Mouse (Mus musculus): ENCODE results near the gene Pgm5.
"Not testable (repeated sequence)": the region's sequence is repeated elsewhere in the genome, so short reads cannot be mapped to it uniquely, and the experiment has no call there.

Gene Pgm5

DNA sequence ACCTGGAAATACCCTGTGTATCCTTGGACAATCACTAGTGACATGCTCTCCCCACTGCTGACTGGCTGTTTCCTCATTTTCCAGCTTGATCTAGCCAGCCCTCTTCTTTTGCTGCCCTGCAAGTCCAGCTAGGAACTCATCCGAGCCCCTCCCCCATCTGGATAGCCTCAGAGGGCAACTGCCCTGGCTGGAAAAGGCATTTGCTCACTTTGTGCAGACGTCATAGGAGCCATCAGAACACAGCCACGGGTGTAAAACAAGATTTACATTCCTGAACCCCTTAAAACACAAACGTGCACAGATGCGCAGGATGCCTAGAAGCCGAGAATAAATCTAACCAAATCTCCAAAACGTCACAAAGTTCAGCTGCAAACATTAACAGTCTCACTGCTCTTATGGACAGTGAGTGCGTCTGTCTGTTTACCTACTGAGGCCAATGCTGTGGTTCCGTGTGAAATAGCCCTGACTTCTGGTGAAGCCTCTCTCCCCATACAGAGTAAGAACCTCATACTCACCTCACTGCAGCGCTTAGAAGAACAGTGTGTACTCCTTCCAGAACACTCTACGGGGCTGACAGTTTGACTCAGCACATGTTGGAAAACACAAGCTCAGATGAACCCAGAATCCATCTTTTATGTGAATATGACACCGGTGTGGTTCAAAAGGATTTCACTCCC lies 99.0 kb downstream of the Pgm5 start:
- no peak for DNase-seq

DNA sequence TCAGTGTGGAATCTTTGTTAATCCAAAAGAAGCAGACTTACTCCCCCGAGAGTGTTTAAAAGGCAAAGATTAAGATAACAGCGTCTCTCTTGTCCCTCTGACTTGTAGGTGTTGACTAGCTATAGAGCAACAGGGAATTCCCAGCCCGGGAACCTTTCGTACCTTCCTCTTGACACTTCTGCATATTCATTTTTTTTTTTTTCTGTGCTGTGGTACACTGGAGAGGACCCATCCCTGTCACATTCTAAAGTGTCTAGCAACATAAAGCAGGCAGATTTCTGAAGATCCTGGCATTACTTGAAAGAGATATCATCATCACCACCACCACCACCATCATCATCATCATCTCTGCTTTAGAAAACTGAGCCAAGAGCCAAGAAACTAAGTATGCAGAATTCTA lies 105.0 kb downstream of the Pgm5 start:
- DNase-seq: no peak

DNA sequence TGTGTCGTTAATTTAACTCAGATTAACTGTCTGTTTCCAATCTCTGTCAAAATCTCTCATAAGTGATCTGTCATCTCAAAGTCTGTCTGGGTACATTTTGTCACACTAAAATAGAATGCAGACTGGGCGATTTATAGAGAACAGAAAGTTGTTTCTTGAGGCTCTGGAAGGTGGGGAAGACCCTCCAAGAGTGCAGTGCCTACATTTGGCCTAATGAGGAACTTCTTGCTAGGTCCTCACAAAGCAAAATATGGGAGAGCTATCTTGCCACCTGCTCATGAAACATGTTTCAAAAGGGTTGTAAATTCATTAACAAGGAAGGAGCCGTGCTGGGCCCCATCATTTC lies 107.2 kb downstream of the Pgm5 start:
- no peak for DNase-seq

DNA sequence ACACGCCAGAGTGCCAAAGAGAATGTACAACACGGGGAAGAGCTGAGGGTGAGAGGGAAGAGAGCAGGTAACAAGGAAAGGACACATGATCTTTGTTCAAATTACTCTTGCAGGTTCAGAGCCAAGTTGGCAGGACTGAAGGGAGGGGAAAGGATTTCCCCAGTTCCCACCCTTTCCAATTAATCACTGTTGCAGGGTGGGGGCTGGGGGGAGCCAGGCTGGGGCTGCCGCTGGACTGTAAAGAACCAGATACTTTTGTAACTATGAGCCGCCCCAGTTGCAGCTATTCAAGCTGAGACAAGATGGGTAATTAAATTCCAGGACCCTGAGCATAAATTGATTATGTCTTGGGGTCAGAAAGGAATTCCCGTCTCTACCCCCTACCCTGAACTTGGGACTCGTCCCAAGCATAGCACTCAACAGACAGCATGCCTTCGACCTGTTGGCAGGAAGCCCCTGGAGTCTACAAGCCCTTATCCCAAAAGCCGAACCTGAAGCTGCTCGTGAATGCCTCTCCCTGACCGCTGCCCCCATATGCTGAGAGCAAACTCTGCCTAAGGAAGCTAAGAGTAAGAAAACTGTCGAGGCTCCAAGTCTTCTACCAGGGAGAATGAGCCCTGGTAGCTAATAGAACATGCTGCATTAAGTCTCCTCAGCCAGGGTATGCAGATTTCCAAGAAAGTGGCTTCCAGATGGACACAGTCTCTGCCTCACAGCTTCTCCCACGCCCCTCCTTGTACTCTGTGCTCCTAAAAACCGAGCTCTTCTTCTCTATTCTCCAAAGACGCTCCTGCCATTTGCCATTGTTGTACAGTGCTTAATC lies 107.8 kb downstream of the Pgm5 start:
- peak; percentile 68 for DNase-seq

DNA sequence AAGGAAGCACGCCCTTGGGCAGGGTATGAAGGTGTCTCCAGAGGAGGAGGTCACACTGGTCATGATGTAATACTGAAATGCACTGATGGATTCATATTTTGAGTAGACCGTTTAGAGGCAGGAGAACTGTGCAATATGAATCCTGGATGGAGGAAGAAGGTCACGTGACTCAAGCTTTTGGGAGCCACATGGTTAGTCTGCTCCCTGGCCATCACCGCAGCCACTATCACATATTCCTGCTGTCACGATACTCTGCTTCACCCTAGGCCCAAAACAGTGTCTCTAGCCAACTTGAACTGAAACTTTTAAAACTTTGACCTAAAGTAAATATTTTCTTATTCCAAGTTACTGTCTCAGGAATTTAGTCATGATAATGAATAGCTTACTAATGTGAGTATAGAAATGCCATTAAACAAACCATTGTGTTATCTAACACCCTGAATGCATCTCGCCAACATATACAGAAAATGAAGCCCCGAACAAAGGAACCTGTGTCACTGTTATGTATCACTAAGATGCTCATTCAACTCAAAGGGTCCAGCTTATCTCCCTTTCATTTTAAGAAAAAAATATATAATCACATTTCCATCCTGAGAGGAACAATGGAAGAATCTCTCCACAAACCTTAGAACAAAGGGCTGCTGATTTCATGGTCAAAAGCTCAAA lies 108.6 kb downstream of the Pgm5 start:
- no peak for DNase-seq

DNA sequence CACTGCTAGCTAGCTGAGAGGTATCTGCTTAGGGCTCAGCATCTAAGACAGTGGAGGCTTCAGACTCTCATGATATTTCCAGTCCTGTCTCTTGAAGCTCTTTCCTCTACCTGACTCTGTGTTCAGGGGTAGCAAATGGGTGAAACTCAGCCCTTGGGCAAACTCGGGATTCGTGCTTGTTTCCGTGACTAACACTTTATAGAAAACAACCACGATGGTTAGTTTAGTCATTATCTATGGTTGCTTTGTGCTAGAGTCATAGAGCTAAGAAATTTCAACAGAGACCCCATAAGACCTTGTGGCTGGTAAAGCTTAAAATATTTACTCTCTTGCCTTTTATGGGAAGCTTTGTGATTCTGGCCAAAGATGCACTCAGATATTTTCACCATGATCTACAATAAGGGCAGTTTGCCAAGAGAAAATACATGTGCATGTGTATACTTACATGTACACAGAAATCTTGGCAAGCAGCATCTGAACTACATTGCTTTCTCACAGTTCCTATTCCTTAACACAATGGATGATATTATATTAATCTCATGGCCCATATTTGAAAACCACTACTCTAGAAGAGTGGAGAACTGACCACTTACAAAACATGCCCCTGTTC lies 115.3 kb downstream of the Pgm5 start:
- DNase-seq: no peak

DNA sequence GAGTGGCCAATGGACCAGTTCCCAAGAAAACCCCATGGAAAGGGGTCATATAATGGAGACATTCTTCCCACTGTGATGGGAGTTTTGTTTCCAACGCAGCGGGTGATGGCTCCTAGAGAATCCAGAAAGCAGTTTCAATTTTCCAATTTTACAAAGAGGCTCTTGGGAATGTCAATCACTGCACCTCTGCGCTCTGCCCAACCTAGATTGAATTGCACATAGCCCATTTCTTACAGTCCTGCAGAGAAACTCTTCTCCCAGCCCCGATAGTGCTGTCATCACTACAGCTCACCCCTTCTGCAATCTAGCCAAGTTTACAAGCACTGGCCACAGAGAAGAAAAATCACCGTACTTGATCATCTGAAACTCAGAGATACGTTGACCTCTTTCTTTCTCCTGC lies 119.0 kb downstream of the Pgm5 start:
- no peak for DNase-seq

DNA sequence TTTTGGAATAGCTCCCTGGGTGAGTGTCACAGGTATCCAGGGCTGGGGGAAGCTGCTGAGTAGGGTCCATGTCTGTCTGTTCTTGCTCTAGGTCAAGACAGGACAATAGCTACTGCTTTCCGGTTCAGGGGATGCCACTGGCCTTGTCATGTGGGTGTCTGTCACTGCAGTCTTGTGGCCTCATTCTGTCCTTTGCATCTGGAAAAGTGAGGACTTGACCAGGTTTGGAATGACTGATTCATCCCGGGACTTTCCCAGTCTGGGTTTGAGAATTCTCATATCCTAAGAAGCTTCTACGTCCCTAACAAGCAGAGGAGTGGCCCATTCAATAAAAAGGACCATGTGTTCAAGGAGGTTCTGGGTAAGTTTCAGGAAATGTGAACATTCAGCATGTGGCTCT lies 122.9 kb downstream of the Pgm5 start:
- no peak for DNase-seq

DNA sequence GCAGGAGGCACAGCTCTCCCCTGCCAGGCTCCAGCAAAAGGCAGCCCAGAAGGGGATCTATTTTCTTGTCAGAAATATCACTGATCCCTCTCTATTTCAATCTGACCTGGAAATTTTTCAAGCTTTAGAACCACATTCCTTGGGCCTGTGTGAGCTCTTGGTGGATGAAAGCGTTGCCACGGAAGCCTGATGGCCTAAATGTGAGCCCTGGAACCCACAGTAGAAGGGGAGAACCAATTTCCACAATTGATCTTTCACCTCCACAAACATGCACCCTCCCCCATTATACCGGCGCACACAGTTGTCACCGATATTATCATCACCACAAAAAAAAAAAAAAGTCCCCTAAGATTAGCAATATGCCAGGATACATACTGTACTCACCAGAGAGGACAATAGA lies 123.6 kb downstream of the Pgm5 start:
- DNase-seq: no peak

DNA sequence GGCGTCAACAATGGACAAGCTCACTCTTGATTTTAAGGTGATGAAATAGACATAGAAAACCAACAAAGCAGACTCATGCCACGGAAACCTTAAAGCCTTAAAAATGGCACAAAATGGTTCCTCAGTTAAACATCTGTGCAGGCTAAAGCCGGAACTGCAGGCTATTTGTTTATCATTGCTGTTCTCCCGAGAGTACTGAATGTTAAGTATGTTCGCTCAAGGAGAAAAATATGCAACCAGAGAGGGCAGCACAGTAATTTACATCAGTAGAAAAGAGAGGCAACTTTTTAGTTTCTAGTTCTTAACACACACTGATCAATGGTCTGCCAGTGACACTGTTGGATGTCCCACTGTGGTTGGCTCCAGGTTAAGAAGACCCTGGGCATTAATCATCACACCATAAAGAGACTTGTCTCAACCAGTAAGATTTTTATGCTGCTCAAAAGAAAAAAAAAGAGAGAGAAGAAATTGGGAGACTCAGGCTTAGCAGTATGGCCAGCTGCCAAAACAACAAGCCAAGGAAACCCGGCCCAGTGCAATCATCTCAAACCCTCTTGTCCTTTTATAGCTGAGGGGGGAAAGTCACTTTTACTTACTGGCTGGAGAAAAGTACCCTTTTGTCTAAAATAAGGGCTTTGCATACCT lies 126.0 kb downstream of the Pgm5 start:
- DNase-seq: no peak

DNA sequence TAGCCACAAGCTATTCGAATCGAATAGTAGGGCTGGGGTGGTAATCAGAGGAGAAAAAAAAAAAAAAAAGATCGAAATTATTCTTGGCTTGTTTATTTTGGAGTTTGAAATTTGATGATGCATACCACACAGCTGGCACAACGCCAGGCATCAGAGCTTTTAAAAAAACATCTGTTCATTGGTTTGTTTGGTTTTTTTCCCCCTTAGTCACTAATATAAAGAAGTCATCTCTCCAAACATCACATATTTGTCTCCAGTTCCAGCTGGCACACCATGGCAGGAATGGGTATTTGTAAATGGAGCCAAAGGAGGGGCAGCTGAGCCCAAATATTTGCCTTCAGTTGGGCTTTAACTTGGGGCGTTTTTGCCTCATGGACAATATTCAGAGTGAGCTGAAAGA lies 131.0 kb downstream of the Pgm5 start:
- DNase-seq: no peak

DNA sequence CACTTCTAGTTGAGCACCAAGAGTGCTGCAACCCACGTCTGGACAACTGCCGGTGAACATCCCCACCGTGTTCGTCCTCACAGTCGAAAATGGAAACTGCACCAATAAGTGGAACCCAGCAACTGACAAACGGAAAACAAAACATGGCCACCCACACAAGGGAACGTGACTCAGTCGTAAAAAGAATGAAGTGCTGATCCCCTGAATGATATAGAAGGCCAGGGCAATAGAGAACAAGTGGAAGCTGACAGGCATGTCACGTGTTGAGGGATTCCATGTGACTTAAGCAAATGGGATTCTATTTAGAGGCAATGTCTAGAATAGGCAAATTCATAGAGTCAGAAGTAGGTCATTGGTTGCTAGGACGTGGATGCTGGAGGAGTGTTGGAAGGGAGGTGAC lies 137.3 kb downstream of the Pgm5 start:
- DNase-seq: no peak

DNA sequence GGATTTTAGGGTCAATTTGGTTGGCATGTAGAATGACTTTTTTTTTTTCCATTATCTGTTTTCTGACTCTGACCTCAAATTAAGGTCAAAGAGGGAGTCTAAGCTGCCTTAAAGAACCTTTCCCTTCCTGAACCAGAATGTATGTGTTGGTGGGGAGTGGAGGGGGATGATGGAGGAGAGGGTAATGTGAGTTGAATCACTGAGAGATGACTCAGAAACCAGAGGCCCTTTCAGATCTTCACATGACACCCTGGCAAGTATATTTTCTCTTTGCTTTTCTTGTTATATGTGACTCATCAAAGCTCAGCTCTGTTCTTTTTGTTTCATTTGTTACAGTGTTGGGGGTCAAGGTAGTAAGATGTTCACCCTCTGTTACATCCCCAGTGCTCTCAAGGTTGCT lies 141.2 kb downstream of the Pgm5 start:
- DNase-seq: no peak

DNA sequence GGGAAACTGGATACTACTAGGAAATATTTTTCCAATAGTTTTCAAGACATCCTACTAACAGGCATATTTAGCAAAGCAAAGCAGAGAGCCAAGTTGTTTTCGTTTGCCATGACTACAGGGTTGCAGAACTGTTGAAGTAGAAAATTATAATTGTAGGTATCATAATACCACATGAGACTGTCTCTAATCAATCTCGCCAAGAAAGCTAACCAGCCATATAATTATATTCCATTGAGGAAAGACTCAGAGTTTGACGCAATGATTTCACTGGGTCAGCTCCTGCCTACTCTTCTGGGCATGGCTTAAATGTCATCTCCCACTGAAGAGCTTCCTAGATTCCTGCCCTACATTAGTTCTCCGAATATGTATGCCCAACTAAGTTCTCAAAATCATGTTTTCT lies 142.2 kb downstream of the Pgm5 start:
- DNase-seq: no peak

DNA sequence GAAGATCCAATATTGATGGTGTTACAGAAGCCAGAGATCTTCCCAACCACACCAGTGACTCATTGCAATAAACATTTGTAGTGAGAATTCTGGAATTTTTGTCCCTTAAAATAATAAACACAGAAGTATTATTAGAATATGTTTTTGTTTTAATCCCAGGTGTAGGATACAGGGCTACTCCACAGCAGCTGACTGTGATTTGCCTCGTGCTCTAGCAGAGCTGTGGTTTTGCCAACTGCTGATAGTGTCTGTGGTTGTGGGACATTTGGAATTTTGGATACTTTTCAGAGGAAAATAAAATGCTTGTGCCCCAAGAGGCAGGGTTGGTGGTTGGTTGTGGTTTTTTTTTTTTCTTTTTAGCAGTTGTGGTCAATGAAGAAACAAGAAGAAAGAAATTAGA lies 143.6 kb downstream of the Pgm5 start:
- no peak for DNase-seq

DNA sequence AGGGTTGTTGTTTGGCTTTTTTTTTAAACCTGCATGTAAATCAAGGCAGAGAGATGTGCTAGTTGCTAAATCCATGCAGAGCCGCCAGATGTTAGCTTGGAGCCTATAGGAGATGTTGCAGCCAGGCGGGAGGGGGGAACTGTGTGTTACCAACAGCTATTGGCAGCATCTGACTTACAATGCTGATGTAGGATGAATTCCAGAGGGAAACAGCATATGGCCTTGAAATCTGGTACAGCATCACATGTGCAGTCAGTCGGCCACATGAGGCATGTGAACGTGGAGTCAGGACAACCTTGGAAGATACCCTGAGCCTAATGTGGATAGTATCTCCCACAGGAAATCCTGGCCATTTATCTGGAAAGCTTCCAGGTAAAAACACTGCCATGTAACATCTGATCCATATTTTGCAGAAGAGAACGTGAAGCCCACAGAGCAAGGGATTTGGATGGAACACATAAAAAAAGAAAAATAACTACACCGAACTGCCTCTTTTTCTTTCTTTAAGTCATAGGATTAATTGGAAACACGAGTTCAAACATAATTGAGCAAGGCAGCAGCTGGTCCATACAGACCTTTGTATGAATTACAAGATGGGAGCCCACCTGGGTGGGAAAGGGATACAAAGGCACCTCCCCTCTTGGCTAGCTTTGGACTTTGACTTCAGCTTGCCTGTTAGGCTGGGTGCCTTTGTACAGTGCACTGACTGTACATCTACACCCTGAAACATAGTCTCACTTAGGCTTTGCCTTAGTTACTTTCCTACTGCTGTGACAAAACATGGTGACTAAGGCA lies 145.2 kb downstream of the Pgm5 start:
- DNase-seq: peak; percentile 78

DNA sequence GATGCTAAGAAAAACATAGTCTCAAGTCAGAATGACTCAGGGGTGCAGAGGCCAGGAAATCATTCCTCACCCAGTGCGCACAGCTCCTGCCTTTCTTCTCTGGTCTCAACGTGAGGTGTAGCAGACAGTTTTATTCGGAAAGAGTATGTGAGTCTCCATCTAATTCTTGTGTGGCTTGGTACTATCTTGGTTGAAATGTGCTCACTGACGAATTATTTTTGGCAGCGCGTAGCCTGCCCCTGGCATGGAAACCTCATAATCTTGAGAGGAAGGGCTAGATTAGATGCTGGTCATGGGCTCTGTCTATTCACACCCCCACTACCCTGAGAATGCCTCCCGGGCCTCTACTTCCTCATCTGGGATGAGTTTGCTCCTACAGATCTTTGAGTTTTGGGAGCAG lies 153.6 kb downstream of the Pgm5 start:
- no peak for DNase-seq

DNA sequence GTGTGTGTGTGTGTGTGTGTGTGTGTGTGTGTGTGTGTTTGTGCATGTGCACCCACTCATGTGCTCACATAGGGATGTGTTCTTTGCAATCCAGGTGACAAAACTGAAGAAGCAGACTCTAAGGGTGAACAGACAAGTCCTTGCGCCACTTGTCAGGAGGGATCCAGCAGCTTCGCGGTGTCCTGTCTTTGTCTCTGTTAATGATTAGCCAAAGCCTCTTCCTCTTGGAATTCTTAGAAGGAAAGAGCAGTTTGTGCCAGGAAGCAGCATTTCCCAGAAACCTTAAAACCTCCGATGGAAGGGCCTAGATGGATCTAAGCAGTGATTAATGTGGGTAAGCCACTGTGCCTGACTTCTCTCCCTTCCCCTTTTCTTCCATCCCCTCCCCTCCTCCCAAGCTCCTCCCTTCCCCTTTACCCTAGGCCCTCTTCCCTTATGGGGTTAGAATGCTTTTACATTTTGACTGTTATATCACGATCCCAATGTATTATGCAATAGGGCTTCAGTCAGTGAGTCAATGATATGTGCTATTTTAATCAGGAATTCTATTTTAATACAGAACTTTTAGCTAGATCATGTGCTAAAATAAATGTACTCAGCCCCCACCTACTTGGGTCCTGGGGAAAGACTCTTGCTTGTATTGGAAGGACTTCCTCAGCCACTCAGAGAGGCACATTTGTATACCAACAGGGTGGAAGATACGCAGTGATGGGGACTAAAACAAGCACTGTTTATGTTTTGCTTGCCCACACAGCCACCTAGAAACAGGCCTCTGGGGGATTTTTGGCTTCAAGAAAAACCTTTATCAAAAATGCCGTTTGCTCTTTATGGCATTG lies 154.4 kb downstream of the Pgm5 start:
- no peak for DNase-seq

DNA sequence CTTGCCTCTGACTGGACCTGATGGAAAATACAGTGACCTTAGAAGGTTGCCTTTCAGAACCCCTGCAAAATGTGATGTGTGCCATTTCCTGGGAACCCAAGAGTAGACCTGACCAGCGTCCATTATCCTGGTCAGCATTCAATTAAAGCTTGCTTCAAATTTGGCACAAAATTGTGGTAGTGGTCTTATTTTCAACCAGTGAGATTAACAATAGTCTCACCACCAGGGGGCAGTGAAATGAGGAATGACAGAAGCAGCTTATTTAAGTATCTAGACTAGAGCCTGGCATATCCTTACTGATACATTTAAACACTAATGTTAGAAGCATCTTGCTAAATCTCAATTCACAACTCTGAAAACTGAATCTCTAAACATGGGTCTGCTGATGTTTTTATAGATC lies 156.3 kb downstream of the Pgm5 start:
- DNase-seq: no peak

DNA sequence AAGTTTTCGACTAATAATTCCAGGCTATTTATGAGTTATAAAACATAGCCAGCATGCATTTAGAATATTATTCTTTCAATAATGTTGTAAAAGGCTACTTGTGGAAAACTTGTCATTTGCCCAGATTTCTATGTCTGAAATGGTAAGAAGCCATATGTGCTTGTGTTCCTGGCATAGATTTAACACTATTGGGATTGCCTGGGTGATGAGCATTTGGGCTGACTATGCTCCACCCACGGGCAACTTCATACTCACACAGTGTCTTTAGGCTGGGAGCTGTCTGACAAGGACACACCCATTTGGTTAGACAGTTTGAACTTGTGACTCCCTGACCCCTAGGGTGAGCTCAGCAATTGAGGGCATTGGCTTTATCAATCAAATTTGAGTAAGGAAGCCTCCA lies 157.3 kb downstream of the Pgm5 start:
- DNase-seq: peak; percentile 67

DNA sequence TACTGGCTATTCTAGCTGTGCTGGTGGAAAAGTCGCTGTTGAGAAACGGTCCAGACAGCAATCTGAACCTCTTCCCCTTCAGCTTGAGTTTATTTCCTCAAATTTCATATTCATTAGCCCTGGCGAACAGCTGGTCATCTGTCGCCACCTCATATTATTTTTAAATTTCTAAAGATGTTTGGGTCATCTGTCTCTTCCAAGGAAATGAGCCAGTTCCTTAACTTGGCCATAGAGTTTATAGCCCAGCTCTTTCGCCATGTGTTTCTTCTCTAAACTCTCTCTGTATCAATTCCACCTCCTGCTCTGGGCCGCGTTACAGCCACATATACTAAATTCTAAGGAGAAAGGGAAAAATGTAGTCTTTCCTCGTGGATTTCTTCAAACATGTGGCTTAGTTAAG lies 158.0 kb downstream of the Pgm5 start:
- no peak for DNase-seq

DNA sequence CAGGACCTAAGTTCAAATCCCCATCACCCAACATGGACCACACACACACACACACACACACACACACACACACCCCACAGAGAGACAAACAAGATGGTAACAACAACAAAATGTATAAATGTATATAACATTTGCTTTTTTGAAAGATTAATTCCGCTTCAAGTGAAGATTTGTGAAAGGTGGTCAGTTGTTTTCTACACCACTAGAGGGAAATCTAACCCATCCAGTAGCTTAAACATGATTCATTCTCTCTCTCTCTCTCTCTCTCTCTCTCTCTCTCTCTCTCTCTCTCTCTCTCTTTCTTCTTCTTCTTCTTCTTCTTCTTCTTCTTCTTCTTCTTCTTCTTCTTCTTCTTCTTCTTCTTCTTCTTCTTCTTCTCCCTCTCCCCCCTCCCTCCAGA lies 158.5 kb downstream of the Pgm5 start:
- DNase-seq: not testable (repeated sequence)
